Mouse (Mus musculus): ENCODE data around the gene C2cd4d. TPM values are rescaled to one million over a fixed set of nuclear protein-coding genes. Genes with fewer than 3 reads are reported as not detected.

The C2cd4d gene
- total RNA-seq (2014; fragmentation: Nextera tagmentation) (not detected in 2 replicates), total RNA-seq (2017) (not detected in 2 replicates)

DNA sequence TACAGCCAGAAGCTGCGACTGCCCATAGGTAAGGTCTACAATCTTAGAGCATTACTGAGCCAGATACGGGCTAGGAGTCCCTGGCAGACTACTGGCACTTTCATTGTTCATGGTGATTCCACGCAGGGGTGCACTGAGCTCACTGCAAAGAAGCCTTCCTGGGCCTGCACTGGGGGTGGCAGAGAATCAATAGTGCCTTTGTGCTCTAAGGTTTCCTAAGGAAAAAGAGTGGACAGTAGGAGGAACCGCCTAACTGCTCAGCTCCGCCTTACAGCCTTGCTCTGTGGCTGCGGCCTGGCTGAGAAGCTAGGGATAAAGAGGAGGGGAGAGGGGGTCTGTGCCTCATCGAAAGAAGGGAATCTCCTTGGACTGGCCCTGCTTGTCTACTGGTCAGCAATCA lies at the start of gene C2cd4d:
C2cd4d (plus strand) TSS at position 301 of the 400 bp plus-strand sequence.
- no peak for ATAC-seq (replicated peaks; ENCODE audit: low FRiP score, low TSS enrichment, poor library complexity, severe bottlenecking)

DNA sequence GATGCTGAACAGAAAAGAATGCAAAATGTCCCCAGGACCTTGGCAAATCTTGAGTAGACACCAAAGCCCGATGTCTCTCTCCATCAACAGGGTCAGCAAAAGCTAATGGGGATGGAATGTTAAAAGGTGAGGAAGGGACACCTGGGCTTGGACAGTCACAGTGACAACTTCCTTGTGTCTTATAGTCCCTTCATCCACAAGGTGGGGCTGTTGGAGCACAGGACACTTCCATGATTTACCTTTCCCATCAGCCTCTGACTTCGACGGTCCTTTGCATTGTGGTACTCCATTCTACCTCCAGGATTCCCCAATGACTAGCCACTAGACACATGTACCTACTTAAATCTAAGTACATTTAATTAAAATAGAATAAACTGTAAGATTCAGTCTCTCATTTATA lies 33.6 kb upstream of the C2cd4d start:
- no peak for ATAC-seq (replicated peaks; ENCODE audit: low FRiP score, low TSS enrichment, poor library complexity, severe bottlenecking)

DNA sequence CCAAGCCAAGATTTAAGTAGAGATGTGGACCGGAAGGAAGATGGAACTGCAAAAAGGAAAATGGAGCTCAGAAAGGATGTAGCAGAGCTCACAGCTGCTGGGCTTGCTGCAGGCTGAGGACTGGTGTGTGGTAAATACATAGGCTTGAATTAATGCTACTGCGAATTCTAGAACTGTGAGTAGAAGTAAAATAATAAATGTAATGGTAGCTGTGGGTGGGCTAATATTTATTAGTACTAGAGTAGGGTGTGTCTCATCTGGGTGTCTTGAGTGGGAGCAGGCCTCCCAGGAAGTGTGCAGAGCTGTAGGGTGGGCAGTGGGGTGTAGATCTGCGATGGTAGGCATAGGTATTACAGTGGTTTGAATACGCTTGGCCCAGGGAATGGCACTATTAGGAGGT lies 27.8 kb upstream of the C2cd4d start:
- peak; percentile 77 for ATAC-seq (replicated peaks; ENCODE audit: low FRiP score, low TSS enrichment, poor library complexity, severe bottlenecking)

DNA sequence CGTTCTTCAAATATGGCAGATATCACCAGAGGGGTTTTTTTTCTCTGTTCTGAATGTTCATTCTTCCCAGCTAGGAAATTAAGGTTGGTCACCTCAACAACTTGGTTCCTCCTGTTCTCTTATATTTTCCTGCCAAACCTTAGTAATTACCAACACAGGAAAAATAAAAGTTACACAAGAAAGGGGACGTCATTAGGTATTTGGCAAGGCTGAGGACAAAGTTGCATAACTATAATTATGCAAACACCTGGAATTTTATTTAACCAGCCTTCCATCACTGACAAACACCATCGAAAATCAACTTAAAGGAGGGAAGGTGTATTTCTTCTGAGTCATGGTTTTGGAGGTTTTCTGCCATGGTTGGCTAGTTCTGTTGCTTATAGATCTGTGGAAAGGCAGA lies 23.7 kb upstream of the C2cd4d start:
- ATAC-seq (replicated peaks; ENCODE audit: low FRiP score, low TSS enrichment, poor library complexity, severe bottlenecking): no peak

DNA sequence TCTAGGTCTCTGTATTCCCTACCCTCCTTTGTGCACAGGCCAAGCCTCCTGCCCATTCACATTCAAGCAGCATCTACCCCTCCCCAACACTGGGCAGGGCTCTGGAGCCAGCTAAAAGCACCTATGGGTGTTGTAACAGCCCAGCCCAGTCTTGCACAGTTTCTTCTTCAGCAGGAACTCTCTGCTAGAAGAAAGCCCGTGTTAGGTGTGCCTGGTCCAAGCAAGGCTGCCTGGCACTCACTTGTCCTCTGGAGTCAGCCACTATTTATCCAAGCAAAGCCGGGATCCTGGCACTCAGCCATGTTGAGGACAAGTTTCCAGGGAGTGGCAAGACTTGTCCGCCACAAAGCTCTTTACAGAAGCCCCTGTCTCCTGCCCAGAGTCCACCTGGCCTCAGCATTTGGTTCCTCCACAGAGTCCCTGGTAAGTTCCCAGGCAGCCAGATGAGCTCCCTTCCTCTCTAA lies 20.2 kb upstream of the C2cd4d start, which contains the start of gene Them5:
Them5 (plus strand) TSS at position 141 of the 464 bp plus-strand sequence.
- no peak for ATAC-seq (replicated peaks; ENCODE audit: low FRiP score, low TSS enrichment, poor library complexity, severe bottlenecking)

DNA sequence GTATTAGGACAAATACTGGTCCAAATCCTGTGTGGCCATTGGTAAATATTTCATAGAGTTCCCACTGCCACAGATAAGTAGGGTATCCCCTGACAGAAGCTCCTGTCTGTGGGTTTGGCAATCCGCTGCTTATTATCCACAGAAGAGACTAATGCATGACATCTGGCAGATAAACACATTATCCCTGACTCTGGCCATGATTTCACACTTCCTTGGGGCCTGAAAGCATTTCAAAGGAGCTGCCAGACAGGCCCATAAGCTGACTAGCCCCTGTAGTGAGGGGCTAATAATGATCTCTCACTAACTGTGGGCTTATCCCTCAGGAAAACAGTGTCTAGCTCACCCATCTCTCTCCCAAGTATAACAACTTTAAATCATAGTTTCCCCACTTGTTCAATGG lies 19.7 kb upstream of the C2cd4d start:
- no peak for ATAC-seq (replicated peaks; ENCODE audit: low FRiP score, low TSS enrichment, poor library complexity, severe bottlenecking)

DNA sequence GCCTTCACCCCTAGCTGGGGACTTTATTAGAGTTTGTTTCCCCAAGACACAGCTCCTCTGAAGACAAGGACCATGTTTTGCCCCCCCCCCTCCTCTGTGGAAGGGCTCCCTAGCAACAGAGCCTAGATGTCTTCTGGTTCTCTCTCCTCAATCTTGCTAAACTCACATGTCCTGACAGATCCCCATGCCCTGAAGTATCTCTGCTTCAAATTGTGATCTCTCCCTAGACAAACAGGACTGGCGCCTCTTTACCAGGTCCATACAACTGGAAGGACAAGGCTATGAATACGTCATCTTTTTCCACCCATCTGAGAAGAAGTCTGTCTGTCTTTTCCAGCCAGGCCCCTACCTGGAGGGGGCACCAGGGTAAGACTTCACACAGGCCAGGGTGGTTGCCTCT lies 18.1 kb upstream of the C2cd4d start:
- ATAC-seq (replicated peaks; ENCODE audit: low FRiP score, low TSS enrichment, poor library complexity, severe bottlenecking): no peak

DNA sequence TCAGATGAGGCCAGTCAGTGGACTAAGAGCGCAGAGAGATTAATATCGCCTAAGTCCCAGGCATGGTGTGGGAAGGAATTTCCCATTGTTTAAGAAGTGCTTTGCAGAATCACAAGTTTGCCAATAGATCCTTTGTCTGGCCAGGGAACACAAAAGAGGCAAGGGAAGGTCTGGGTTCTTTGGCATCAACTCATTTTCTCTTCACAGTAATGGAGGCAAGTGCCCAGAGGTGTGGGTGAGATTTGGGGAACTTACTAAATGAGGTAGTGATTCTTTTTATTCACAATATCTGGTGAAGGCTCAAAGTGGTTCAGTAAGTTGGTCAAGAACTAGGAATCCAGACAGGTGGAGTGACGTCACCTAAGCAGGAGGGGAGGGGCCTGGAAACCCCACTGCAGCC lies 17.3 kb upstream of the C2cd4d start:
- ATAC-seq (replicated peaks; ENCODE audit: low FRiP score, low TSS enrichment, poor library complexity, severe bottlenecking): no peak

DNA sequence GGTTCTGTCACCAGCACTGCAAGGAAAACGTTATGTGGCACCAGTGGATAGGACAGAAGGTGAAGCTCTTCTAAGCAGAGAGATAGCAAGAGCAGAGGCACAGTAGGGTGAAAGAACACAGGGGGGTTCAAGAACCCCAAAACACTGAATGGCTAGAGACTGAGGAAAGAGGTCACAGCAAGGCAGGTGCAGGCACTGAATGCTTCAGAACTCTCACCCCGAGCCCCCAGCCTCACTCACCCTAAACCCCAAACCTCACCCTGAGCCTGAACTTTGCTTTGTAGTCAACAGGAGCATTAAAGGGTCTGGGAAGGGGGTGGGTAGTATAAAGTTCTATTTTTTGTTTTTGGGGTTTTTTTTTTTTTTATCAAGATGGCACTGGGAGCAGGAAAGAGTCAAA lies 14.1 kb upstream of the C2cd4d start:
- no peak for ATAC-seq (replicated peaks; ENCODE audit: low FRiP score, low TSS enrichment, poor library complexity, severe bottlenecking)

DNA sequence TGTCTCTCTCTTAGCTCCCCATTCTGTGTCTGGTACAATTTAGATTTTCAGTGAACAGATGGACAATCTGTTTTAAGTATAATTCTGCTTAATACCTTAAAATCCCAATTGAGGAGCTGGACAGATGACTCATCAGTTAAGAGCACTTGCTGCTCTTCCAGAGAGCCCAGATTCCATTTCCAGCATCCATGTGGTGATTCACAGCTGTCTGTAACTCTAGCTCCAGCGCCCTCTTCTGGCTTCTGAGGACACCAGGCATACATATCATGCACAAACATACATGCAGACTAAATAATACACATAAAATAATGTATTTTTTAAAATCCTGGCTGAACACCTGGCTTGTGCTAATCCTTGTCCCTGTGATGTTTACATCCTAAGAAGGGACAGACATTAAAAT lies 1.4 kb upstream of the C2cd4d start:
- no peak for ATAC-seq (replicated peaks; ENCODE audit: low FRiP score, low TSS enrichment, poor library complexity, severe bottlenecking)

DNA sequence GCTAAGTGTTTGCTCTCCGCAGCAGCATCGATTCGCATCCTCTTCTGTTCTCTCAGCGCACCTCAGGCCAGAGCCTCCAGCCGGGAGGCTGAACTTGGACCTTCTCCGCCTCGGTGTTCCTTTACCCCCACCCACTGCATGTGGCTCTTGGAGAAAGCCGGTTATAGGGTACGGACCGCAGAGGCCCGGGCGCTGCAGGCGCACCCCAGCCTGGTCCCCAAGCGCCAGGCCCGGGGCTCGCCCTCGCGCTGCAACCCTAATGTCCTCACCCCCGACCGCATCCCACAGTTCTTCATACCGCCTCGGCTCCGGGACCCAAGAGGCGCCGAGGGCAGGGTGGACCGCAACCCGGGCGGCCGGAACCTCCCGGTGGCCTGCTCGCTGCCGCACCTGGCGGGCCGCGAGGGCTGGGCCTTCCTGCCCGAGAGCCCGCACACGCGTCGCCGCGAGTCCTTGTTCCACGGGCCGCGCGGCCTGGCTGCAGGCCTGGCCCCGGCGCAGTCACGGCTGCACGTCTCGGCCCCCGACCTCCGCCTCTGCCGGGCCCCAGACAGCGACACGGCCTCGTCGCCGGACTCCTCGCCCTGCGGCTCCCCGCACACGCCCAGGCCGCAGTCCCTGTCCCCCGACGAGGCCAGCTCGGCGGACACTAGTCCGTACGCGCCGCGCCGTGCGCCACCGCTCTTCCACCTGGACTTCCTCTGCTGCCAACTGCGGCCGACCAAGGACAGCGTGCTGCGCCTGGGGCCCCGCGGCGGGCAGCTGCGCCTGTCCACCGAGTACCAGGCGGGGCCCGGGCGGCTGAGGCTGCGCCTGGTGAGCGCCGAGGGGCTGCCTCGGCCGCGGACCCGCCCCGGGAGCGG lies 1.3 kb downstream of the C2cd4d start:
- ATAC-seq (replicated peaks; ENCODE audit: low FRiP score, low TSS enrichment, poor library complexity, severe bottlenecking): no peak

DNA sequence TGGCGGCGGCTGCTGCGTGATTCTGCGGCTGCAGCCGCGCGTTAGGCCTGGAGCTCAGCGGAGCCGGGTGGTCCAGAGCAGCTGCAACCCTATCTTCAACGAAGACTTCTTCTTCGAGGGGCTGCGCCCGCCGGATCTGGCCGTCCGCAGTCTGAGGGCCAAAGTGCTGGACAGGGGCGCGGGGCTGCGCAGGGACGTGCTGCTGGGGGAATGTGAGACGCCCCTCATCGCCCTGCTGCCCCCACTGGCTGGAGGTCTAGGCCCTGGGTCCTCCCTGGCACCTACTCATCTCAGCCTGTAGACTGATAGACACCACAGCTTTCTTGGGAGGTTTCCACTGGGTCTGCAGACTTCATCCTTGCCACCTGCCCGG lies 1.9 kb downstream of the C2cd4d start:
- ATAC-seq (replicated peaks; ENCODE audit: low FRiP score, low TSS enrichment, poor library complexity, severe bottlenecking): no peak

DNA sequence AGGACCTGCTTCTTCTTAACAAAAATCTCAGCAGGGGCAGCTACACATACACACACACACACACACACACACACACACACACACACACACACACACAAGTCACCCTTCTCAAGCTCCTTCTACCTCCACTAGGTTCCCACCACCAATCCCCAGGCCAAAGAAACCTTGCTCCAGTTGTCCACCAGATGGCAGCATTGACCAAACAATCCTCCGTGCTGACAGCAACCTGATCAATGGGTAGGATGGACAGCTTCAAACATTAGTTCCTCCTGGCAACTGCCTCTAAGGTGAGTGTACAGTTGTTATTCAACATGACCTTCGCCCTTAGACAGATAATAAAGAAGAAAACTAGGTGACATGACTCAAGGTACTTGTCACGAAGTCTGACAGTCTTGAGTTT lies 4.5 kb downstream of the C2cd4d start:
- peak; percentile 82 for ATAC-seq (replicated peaks; ENCODE audit: low FRiP score, low TSS enrichment, poor library complexity, severe bottlenecking)

DNA sequence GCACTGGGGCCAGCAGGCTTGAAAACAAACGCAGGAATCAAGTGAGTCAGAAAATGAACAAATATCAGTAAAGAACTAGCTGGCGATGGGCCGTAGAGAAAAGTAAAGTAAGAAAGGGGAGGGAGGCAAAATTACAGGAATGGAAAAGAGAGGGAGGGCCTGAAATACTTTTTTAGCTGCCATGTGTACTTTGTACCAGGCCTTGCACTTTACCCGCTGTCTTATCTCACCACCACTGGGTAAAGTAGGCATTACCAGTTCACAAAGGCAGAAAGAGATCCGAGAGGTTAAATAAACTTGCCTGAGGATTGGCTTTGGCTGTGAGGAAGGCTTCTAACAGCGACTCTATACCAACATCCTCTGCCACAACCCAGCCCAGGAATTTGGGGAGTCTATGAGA lies 5.3 kb downstream of the C2cd4d start:
- ATAC-seq (replicated peaks; ENCODE audit: low FRiP score, low TSS enrichment, poor library complexity, severe bottlenecking): no peak

DNA sequence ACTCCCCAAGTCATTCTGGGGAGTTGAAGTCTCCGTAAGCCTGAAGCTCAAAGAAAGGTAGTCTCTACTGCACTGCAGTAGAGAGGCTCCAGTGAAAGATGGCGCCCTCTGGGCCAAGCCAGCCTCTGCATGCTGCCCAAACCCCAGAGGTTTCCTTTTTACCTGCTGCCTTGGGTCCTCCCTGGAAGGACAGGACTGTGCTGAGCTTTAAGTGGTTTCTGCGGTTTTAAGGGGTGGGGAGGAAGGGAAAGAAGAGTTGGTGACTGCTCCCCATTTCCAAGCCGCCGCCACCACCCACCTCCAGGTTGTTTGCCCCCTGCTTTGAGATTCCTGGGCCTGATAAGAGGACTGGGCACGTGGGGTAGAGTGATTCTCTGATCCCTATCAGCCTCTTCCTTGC lies 6.4 kb downstream of the C2cd4d start:
- ATAC-seq (replicated peaks; ENCODE audit: low FRiP score, low TSS enrichment, poor library complexity, severe bottlenecking): no peak

DNA sequence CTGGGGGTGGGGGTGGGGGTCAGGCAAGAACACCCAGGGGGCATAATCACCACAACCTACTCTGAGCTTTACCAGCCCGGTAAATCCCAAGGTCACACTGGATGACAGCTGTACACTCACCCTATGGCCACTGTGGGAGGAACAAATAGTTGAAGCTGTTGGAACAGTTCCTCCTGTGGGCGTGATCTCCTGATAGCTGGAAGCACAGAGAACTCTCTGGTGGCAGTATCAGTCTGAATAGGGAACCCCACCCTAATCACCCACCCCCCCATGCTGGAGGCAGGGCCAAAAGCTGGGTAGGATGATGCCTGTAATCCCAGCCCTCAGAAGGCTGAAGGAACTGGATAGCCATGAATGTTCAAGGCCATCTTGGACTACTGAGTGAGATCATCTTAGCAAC lies 7.5 kb downstream of the C2cd4d start:
- peak; percentile 48; the same call in 1 of the 2 replicates for ATAC-seq (replicated peaks; ENCODE audit: low FRiP score, low TSS enrichment, poor library complexity, severe bottlenecking)

DNA sequence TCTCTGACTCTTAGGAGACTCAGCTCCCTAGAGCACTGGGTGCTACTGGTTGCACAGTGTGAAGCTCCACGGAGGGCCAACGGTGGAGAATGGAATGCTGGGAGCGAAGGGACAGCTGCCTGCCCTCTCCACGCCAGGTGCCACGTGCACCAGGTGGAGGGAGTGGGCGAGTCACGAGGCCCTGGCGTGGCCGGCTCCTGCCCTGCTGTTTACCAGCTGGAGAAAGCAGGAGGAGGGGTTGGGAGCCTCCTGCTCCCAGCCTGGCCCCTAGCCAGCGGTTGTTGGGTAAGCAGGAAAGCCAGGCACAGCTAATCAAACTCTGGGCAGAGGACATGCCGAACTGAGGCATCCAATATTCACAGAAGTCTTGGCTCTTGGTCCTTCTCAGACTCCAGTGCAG lies 9.4 kb downstream of the C2cd4d start:
- ATAC-seq (replicated peaks; ENCODE audit: low FRiP score, low TSS enrichment, poor library complexity, severe bottlenecking): no peak

DNA sequence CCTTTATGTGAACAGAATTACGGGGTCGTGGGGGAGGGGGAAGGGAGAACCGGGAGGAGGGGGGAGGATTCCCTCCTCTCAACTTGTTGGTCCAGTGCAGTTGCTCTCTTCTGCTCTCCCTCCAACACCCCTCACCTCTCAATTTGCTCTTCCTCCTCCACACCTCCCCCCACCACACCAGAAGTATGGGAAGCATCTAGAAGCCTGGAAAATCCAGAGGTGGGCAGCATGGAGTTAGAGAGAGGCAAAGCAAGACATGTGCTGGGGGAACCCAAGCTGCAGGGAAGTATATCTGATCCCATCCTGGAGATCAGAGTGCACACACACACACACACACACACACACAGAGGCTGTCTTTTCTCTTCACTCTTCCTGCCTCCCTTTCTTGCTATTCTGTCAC lies 9.8 kb downstream of the C2cd4d start:
- no peak for ATAC-seq (replicated peaks; ENCODE audit: low FRiP score, low TSS enrichment, poor library complexity, severe bottlenecking)

DNA sequence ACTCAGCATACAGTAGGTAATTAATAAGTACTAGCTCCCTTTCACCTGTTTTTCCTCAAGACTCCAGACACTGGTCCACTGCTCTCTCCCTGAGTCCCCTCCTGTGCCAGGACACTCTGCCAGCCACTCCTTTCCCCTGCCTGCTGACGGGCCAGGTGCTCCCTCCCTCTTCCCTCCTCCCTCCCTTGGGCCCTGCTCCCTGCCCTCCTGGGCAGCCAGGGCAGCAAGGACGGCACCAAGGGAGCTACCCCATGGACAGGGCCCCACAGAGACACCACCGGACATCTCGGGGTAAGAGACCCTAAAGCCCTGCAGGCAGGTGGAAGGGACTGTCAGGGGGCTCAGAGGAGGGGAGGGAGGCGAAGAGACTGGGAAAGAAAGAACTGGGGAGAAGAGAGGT lies 10.4 kb downstream of the C2cd4d start, which contains the start of gene Rorc:
Rorc (plus strand) TSS at position 154 of the 400 bp plus-strand sequence.
- ATAC-seq (replicated peaks; ENCODE audit: low FRiP score, low TSS enrichment, poor library complexity, severe bottlenecking): no peak

DNA sequence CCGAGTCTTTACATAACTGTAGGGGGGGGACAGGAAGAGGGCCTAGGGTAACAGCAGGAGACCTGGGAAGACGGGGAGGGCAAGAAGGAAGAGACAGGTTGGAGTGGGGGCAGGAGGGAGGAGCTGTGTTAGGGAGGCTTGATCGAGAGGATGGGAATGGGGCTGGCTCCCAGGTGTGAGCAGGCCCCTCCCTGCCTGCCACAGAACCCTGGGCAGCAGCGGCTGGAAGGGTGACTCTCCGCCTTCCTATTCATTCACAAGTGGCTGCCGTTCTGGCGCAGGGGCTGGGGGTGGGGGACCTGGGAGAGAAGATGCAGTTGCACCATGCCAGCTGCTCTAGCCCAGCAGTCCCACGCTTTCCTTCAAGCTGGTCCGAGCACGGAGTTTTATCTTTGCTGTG lies 10.9 kb downstream of the C2cd4d start:
- no peak for ATAC-seq (replicated peaks; ENCODE audit: low FRiP score, low TSS enrichment, poor library complexity, severe bottlenecking)

DNA sequence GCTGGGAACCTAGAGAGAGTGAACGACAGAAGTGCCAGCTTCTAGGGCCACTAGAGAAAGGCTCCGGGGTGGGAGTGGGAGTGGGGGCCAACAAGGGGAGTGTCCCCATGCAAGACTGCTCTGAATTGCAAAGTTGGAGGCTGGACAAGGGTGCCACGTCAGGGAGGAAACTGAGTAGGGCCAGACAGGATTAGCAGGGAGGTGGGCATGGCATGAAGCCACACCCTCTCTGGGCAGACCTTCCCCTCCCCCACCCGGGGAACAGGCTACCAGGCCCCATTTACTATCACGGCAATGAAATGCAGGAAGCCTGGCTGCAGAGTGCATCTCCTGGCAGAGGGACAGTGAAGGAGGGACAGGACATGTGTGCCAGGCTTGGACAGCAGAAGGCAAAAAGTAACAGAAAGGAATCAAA lies 11.4 kb downstream of the C2cd4d start:
- no peak for ATAC-seq (replicated peaks; ENCODE audit: low FRiP score, low TSS enrichment, poor library complexity, severe bottlenecking)

Data from megakaryocyte-erythroid progenitor cell, adult 5-6 weeks (primary cell).